Mouse (Mus musculus) regulatory T cell (primary cell): ENCODE results near the gene Gm21800.
"Not testable (repeated sequence)": the region's sequence is repeated elsewhere in the genome, so short reads cannot be mapped to it uniquely, and the experiment has no call there.

ENCODE experiments used
- in situ Hi-C: fragments of 300-600 bp; cut with MboI, MseI; formaldehyde crosslinking; loops from one replicate; pipeline ENCODE4 v1.15.1; 2025; ENCODE audit warnings: high pct_unique_total_duplicates

Gm21800 gene

DNA sequence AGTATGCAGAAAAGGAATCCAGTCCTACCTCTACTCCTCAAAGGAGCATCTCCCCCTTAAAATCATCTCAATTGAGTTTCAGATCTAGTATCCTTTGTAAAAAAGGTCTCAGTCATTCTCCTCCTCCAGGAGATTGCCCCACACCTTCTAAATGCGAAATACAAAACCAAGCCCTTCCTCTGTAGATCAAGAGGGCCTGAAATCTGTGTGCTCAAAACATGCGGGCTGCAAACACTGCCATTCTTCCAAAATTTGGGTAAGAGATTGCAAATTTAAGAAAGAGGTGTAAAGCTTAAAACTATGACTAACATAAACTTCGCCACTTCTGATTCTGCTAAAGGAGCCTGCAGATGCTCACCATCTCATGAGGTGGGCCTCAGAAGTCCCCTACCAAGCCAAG, at the start of gene Gm21800:
TSS of gene Gm21800 (plus strand) at position 301 of the 400 bp plus-strand sequence.
- in situ Hi-C loops: not testable (repeated sequence)
